Mouse (Mus musculus) spleen, embryonic (tissue): ENCODE results near the gene E330017A01Rik.

Experiments
- CTCF ChIA-PET: fragments of 350-600 bp; sonication (Branson Sonifier 250); formaldehyde crosslinking; loops from one replicate; lab custom pipeline; 2022; lab: Charles Lee

Gene E330017A01Rik

GRCm38 (mm10) chr16:58603831-58604230 is 34.7 kb downstream of the E330017A01Rik start:
- CTCF ChIA-PET: no interaction called here

GRCm38 (mm10) chr16:58600846-58601245 is 37.7 kb downstream of the E330017A01Rik start:
- CTCF ChIA-PET: no interaction called here

- CTCF ChIA-PET: no interaction called here
These were observed 47.2 kb downstream of the E330017A01Rik start for GRCm38 (mm10) chr16:58591299-58591698.

- CTCF ChIA-PET: no interaction called here
These were observed 49.1 kb downstream of the E330017A01Rik start for GRCm38 (mm10) chr16:58589444-58589843.
